Mouse (Mus musculus) right cerebral cortex, postnatal 14 days (tissue): ENCODE measurements around the gene Cpm.

Experiments used
- DNase-seq: peaks from one replicate; pipeline ENCODE4 v3.0.0; 2022

The Cpm gene

DNA sequence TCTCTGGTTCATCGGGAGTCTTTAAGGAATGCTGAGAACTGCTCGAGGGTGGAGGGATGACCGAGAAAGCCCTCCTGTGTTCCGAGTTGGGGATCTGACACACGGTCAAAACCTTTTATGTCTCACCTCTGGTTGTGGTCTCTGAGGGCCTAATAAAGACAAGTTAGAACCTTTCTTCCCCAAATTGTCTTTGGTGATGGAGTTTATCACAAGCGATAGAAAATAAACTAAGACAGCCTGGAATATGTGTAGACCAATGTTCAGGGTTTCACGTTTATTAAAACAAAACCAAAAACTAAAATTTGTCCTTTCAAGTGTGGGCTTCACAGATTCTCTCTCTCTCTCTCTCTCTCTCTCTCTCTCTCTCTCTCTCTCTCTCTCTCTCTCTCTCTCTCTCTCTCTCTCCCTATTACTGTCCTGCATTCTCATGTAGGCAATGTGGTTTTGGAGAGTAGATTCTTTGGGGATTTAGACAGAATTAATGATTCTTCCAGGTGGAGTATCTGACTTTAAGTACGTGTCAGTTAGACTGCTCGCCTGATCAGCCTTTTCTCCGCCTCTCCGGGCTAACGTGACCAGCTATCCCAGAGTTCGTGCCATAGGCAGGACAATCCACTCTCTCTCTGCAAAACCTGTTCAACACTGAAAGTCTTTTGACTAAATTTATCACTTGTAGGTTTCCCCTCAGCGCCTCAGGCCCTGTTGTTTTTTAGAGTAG is 35.1 kb downstream of the Cpm start:
- no peak for DNase-seq

- no peak for DNase-seq
Measured at GRCm38 (mm10) chr10:117664926-117665209, 35.6 kb downstream of the Cpm start.

GRCm38 (mm10) chr10:117665376-117666275 is 36.3 kb downstream of the Cpm start:
- DNase-seq: no peak

DNA sequence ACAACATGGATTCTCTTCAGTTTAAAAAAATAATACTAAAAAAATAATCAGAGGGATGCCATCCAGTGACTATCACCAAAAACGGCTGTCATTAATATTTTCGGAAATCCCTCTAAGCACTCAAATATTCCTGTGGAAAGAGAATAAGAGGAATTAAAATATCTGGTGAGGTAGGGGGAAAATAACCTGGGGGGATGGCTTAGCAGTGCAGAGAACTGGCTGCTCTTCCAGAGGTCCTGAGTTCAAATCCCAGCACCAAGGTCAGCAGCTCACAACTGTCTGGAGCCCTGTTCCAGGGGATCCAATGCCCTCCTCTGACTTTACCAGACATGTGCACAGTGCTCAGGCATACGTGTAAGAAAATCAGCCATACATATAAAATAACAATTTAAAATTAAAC is 37.1 kb downstream of the Cpm start:
- DNase-seq: no peak

GRCm38 (mm10) chr10:117666947-117667630 is 37.8 kb downstream of the Cpm start:
- DNase-seq: no peak

- no peak for DNase-seq
Measured at GRCm38 (mm10) chr10:117667663-117668507, 38.6 kb downstream of the Cpm start.

- no peak for DNase-seq
Measured at GRCm38 (mm10) chr10:117668546-117669300, 39.4 kb downstream of the Cpm start.

DNA sequence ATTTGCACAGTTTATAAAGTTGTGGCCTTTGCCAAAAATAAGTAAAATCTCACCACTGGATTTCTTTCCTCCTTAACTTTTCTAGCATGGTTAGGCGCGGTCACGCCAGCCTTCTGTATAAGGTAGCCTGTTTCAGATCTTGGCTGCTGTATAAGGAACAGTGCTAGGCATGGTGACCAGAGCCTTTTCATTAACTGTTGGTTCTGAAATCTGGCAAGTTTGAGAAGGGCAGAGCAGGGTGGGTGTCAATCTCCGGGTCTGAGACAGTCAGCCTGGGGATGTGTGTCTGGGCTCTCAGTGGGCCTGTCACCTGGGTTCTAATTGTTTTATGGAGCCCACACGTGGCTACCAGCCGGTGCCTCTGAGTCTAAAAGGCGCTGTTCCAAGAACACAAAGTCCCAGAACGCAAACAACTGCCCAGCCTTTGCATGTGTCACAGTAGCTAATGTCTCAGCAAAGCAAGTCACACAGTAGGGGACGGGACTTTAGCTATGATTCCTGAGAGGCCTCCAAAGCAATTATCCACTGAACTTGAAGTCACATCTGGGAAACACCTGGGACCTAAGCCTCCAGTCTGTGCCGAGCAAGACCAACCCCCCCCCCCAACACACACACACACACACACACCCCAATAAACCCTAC is 40.3 kb downstream of the Cpm start:
- DNase-seq: no peak

- DNase-seq: no peak
Measured at GRCm38 (mm10) chr10:117670092-117670491, 40.8 kb downstream of the Cpm start.

GRCm38 (mm10) chr10:117670791-117671190 is 41.5 kb downstream of the Cpm start:
- no peak for DNase-seq

DNA sequence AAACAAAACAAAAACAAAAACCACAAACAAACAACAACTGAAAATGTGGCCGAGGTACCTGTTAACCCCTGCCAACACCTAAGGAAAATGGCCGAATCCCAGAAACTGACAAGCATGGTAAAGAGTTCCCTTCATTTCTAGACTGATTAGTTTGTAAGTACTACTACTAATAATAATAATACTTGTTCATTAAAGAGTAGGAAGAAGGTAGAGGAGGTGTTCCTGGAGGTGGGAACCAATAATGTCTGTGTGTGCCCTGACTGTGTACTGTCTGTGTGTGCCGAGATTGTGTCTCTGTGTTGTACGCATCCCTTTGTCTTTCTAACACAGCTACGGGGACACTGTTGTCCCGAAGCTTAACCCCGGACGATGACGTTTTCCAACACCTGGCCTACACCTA is 42.0 kb downstream of the Cpm start:
- no peak for DNase-seq

- no peak for DNase-seq
Measured at GRCm38 (mm10) chr10:117671930-117672666, 42.8 kb downstream of the Cpm start.

DNA sequence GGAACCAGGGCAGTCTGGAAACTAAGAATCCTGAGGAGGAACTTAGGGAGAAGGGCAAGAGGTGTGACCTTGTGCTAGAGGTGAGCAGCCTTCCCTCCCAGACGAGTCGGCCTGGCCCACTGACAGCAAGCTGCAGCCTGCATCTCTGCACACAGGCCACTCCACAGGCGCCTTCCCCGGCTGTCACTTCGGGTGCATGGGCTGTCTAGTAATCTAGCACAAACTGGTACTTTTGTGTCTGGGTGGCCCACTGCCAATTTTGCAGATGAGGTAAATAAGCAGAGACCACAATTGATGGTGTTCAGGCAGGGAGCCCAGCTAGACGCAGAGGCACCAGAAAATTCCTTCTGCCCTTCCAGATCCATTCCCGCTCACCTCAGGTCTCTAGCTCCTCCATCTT is 43.4 kb downstream of the Cpm start:
- peak; percentile 22 for DNase-seq

GRCm38 (mm10) chr10:117673913-117674312 is 44.6 kb downstream of the Cpm start:
- no peak for DNase-seq

- DNase-seq: no peak
Measured at GRCm38 (mm10) chr10:117674359-117675019, 45.2 kb downstream of the Cpm start.

DNA sequence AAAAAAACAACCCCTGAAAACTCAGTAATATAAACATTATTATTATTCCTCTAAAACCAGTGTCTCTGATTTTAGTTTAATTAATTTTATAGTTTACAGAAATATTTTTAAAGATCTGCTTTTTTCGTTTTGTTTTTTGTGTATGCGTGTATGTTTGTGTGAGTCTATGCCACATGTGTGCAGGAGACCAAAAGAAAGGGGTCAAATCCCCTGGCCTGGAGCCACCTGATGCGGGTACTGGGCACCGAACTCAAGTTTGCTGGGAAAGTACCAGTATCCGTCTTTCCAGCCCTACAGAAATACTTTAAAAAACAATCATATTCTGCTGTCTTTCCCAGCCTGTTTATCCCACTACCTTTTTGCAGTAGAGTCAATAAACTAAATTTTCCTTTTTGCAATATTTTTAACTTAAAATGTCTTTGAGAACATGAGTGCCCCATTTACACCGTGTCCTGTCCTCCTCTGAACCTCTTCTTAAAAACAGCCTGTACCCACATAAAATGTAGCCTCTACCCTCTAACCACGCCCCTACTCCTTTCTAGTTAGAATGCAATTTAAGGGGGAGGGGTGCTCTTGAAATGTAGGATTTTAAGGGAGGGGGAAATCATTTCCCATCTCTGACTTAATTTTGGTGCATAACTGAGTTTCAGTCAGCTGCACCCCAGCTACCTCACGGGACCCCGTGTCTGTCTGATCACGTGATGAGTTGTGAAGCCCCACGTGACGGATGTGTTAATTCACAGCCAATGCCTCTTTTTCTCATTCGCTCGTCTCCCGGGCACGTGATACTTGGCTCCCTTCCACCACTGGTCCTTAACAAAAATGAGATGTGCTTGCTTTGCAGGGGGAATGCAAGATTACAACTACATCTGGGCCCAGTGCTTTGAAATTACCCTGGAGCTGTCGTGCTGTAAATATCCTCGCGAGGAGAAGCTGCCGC is 46.1 kb downstream of the Cpm start:
- DNase-seq: peak; percentile 83

GRCm38 (mm10) chr10:117676036-117676643 is 46.8 kb downstream of the Cpm start:
- peak; percentile 43 for DNase-seq

- DNase-seq: no peak
Measured at GRCm38 (mm10) chr10:117676644-117677313, 47.5 kb downstream of the Cpm start.
